Mouse (Mus musculus) bone marrow macrophage, adult 2 months (primary cell): Measurements from ENCODE around the gene Plxnd1.

Source experiments
- CTCF ChIP-seq: IDR thresholded peaks from 2 replicates; pipeline ENCODE4 v1.5.1; 2012; ENCODE audit warnings: low read depth, mild to moderate bottlenecking, low read length, moderate library complexity
- POLR2A ChIP-seq: IDR thresholded peaks from 2 replicates; pipeline ENCODE4 v1.6.1; 2012; ENCODE audit warnings: mild to moderate bottlenecking, low read depth, low read length, borderline replicate concordance

DNA sequence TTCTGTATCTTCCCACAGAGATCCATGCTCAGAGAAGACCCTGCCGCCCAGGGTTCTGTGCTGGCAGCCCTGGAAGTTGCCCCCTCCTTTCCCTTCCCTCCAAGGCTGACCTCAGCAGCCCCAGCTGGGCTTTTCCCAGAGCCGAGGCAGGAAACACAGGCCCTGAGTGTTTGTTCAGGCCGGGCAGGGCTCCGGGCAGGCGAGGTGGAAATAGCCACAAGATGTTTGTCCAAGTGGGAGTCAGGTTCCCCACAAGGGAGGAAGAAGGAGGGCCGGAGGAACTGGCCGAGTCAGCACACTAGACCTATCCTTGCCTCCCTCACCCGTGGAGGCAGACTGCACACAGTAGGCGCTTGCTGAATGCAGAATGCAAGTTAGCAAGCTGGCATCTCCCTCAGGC is 11.9 kb upstream of the Plxnd1 start:
- no peak for TF ChIP-seq CTCF
- TF ChIP-seq POLR2A = no peak
